Mouse (Mus musculus) gastrocnemius, adult 2 months (tissue): ENCODE data around the gene Fance. TPM values are rescaled to one million over a fixed set of nuclear protein-coding genes. Genes with fewer than 3 reads are reported as not detected.

Experiments
- DNase-seq: peaks from one replicate; pipeline ENCODE4 v3.0.0; 2022
- H3K27ac ChIP-seq: fragments of 200-600 bp; 2 replicates; pipeline ENCODE4 v1.8.1; 2022; ENCODE audit warnings: mild to moderate bottlenecking
- H3K4me3 ChIP-seq: fragments of 200-600 bp; 2 replicates; pipeline ENCODE4 v1.8.1; 2022; ENCODE audit warnings: mild to moderate bottlenecking, moderate library complexity
- CTCF ChIP-seq: fragments of 200-600 bp; IDR thresholded peaks from 2 replicates; pipeline ENCODE4 v1.8.1; 2022; ENCODE audit warnings: antibody characterized with exemption, mild to moderate bottlenecking, moderate library complexity
- intact Hi-C: fragments of 180-260 bp; cut with DNase I; formaldehyde crosslinking; loops from one replicate; pipeline ENCODE4 v1.15.1; 2025
- long read RNA-seq, 2 experiments: library from polyadenylated mRNA; stranded (forward); transcript quantifications; one replicate each; pipeline ENCODE4 v2.0.0; 2021
- total RNA-seq, 2 experiments: library from RNA; stranded (reverse); gene quantifications; 2 replicates each; pipeline ENCODE4 v1.2.3; 2021

Fance gene
- total RNA-seq, result 10 to 100 TPM in 1 of 2 experiments, 1 to 10 TPM in 1; 9.4 to 11.2 TPM
- long read RNA-seq, experiment 1, transcript Fance-203 (10 exons, 2,025 nt), result major isoform, 5 of 20 reads
- long read RNA-seq, experiment 1, partial matches to known transcripts, result 0 of 20 reads
- long read RNA-seq, experiment 1, other reads (novel, unspliced or antisense), result 11 of 20 reads
- long read RNA-seq, experiment 2, partial matches to known transcripts, result 1 of 15 reads
- long read RNA-seq, experiment 2, other reads (novel, unspliced or antisense), result 8 of 15 reads

DNA sequence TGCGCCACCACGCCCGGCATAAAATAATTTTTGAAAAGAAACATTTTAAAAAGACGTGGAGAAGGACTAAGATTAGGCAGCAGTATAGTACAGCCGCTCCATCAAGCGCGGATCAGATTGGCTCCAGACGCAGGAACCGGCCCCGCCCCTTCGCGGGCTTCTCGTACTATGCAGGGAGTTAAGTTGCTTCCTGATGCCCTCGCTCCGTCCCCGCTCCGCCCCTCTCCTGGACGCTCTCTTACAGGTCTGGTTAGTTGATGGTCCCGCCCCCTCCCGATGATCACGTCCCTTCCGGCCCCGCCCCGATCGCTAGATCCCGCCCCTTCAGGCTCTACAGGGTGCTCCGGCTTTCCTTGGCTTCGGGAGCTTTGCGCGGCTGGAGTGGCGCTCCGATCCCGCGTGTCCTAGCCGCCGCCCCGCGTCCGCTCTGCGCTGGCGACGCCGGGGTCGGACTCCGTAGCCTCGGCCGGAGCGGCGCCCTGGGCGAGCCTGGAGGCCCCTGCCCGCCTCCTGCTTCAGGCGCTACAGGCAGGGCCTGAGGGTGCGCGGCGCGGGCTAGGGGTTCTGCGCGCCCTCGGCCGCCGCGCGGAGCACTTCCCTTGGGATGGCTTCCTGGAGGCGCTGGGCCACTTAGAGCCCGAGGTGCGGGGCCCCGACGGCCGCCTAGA is at the start of gene Fance:
Fance (plus strand) TSS at position 308 of the 668 bp plus-strand sequence.
- intact Hi-C loops, result no loop called here
- peak; percentile 98 for DNase-seq
- Histone ChIP-seq H3K4me3 (peak within 1 kb of the TSS; percentile 95), H3K27ac (peak within 1 kb of the TSS; percentile 96)
- TF ChIP-seq CTCF, result no peak

DNA sequence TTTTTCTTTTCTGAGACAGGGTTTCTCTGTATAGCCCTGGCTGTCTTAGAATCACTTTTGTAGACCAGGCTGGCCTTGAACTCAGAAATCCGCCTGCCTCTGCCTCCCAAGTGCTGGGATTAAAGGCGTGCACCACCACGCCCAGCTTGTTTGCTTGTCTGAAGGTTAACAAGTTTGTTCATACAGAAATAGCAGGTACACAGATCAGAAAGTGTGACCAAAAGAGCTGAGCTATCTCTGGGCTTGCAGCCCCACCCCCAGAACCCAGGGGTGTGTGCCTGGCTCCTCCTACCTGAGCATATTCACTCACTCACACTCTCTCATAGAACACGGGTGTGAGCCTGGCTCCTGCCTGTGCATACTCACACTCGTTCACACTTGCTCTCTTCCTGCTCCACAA is 46.1 kb upstream of the Fance start:
- Histone ChIP-seq H3K27ac (no peak overlapping the region), H3K4me3 (no peak overlapping the region)
- intact Hi-C loops, result no loop called here
- no peak for DNase-seq
- TF ChIP-seq CTCF, result no peak

DNA sequence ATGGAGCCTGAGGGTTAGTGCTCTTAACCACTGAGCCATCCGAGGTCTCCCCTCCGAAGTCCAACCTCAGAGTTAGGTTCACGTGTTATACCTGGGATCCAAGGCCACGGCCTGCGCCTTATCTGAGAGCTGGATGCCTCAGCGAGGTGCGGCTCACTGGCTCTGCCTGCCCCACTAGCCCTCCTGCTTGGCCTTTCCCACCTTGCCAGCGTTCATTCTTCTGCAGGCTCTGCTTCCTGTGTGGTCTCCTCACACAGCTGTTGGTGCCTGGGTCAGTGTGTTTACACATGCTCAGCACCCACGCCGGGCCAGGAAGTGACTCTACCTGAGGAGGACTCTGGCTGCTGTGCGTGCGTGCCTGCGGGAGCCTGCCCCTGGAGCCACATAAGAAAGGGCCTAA is 43.2 kb upstream of the Fance start:
- no peak for DNase-seq
- intact Hi-C loops, result no loop called here
- no peak overlapping the region for H3K27ac ChIP-seq
- no peak overlapping the region for H3K4me3 ChIP-seq
- no peak for TF ChIP-seq CTCF

DNA sequence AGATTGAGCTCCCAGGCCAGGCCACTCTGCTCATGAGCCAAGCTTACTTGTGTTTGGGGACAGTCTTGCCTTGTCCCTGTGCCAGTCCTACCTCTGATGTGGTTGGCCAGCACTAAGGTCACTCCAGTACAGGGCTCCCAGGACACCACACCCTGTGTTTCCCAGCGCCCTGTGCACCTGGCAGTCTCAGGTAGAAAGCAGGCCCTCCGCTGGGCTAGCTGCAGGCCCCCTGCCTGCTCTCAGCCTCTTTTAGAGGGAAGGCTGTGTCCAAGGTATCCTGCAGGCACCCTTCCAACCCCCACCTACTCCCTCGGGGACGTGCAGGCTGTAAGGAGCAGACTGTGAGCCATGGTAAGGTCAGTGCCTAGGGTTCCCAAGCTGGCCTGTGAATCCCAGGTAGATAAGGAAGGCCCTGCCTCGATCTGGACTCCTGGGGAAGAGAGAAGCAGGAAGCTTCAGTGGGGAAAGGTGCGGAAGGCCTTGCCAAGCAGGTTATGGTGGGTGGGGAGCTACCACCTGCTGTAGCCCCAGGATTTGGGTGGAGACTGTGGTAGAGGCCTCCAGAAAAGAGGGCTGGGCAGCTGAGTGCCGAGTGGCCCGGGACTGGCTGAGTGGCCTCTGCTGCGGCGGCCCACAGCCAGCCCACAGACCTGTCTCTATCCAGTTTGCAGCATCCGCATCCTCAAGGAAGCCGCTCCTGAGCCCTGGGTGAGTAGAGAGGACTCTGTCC is 41.6 kb upstream of the Fance start:
- TF ChIP-seq CTCF, result no peak
- peak; percentile 53 for DNase-seq
- Histone ChIP-seq H3K4me3 (no peak overlapping the region), H3K27ac (peak overlapping the region; percentile 56)
- intact Hi-C loops, result loop anchor here (2.0 kb wide), 1 partner anchor 25 kb away; no protein-coding TSS in a partner anchor

DNA sequence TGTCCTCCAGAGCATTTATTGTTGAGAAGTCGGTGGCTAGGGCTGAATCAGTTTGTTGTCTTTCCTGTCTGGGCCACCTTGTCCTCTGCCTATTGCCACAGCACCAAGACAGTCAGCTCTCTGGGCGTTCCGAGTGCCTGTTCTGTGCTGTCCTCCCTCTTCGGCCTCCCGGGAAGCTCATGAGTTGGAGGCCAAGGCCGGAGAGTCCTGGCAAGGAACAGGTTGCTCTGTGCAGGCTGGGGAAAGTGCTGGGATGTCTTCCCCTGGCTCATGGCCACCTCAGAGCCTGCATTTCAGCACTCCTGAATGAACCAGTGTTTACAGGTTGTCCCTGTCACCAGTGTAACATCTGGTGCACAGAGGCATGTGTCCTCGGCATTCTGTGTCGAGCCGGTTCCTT is 41.0 kb upstream of the Fance start:
- peak; percentile 56 for DNase-seq
- Histone ChIP-seq H3K27ac (peak overlapping the region; percentile 56), H3K4me3 (no peak overlapping the region)
- intact Hi-C loops, result loop anchor here (2.0 kb wide), 1 partner anchor 25 kb away; no protein-coding TSS in a partner anchor
- TF ChIP-seq CTCF, result no peak

DNA sequence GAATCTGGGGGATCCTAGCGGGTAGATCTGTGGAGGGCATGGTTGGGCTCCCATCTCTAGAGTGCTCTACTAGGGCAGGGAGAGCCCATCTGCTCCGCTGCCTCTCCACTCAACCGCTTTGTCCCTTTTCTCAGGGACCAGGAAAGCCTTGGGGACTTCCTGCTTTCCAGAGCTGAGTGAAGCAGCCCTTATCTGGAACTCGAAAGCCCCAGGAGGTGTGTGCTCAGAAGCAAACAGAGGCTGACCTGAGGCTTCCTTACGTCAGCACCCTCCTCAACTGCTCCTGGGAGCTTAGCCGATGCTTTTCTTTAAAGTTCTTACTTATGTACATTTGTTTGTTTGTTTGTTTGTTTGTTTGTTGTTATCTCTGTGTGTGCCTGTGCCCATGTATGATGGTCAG is 40.5 kb upstream of the Fance start:
- intact Hi-C loops, result loop anchor here (2.0 kb wide), 1 partner anchor 26 kb away; no protein-coding TSS in a partner anchor
- no peak for DNase-seq
- peak overlapping the region; percentile 56; the same call in 1 of the 2 replicates for H3K27ac ChIP-seq
- H3K4me3 ChIP-seq, result no peak overlapping the region
- TF ChIP-seq CTCF, result no peak

DNA sequence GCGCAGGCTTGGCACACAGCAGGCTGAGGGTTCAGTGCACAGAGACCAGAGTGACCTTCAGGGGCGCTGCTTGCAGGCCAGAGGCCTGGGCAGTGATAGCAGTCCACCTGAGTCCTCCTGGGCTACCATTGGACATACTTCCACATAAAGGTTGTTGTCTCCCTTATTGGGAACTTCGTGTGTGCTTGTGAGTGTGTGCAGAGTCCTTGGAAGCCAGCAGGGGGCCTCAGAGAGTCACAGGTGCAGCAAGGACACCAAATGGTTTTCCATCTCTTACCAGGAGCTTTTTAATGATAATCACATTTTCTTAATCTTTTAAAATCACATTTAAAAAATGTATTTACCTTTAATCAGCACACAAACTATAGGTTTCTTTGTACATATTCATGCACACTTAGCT is 38.6 kb upstream of the Fance start:
- TF ChIP-seq CTCF, result peak; percentile 69
- peak; percentile 43 for DNase-seq
- Histone ChIP-seq H3K4me3 (no peak overlapping the region), H3K27ac (no peak overlapping the region)
- intact Hi-C loops, result loop anchor here (5.0 kb wide), 1 partner anchor 37 kb away; no protein-coding TSS in a partner anchor

DNA sequence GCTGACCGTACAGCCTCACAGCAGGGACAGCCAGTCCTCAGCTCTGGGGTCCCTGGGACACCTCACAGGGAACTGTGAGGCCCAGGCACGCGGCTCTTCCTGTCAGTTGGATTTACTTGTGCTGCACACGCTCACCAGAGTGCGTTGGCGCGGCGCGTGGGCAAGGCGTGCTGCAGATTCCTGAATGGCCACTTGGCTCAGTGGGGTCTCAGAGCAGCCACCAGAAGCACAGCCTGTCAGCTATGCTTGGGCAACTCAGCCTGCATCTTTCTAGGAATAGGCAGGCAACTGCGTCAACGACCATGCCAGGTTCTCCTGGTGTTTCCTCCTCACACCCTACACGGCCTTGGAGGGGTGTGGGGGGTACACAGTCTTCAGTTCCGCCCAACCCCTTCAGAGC is 36.1 kb upstream of the Fance start:
- Histone ChIP-seq H3K27ac (peak overlapping the region; percentile 8; the same call in 1 of the 2 replicates), H3K4me3 (no peak overlapping the region)
- no peak for DNase-seq
- intact Hi-C loops, result loop anchor here (5.0 kb wide), 1 partner anchor 40 kb away; no protein-coding TSS in a partner anchor
- TF ChIP-seq CTCF, result no peak

DNA sequence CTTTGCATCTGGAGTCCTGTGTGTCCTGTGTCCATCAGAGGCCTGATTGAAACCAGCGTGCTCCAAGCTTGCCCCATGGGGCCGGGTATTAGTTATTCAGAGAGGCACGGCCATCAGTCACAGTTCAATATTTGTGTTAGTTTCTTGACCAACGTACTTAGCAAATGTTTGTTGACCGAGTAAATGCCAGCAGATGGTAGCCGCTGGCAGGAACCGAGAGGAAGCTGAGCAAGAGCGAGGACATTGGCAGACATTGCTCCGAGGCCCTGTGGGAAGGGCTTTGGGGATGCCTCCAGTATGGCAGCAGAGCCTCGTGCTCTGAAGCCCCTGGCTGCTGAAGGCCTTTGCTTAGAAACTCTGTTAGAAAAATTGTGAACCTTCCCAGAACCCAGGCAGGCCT is 35.6 kb upstream of the Fance start:
- Histone ChIP-seq H3K4me3 (no peak overlapping the region), H3K27ac (no peak overlapping the region; the same call in 1 of the 2 replicates)
- DNase-seq, result no peak
- intact Hi-C loops, result loop anchor here (5.0 kb wide), 1 partner anchor 40 kb away; no protein-coding TSS in a partner anchor
- no peak for TF ChIP-seq CTCF

DNA sequence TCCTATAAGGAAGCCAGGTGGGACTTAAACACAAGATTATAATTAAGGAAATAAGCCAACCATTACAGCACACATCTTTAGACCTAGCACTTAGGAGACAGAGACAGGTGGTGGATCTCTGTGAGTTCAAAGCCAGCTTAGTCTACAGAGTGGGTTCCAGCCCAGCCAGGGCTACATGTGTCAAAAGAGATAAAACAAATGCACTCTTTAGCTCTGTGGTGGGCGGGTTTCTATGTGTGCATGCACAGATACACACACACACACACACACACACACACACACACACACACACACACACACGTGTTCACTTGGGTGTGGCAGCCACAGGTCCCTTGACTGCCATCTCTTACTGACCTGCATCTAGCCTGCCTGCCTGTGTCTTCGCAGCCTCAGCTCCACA is 35.2 kb upstream of the Fance start:
- H3K4me3 ChIP-seq, result no peak overlapping the region
- no peak for TF ChIP-seq CTCF
- intact Hi-C loops, result loop anchor here (5.0 kb wide), 1 partner anchor 41 kb away; no protein-coding TSS in a partner anchor
- no peak overlapping the region for H3K27ac ChIP-seq
- DNase-seq, result no peak

DNA sequence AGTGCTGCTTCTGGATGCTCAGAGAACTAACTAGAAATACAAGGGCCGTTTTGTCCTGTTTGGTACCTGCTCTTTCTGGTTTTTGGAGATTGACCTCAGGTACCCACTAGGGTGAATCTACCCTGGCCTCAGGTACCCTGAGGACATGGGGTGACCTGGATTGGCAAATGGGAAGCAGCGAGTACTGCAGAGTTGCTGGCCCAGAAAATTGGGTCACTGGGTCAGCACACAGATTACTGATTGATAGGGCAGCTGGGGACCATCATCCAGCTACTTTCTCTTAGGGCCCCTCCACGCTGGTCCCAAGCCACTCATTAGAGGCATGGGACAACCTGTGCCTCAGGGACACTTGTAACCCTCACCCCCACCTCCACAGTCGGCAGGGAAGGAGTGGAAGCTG is 34.1 kb upstream of the Fance start:
- TF ChIP-seq CTCF, result no peak
- no peak for DNase-seq
- intact Hi-C loops, result loop anchor here (5.0 kb wide), 1 partner anchor 42 kb away; no protein-coding TSS in a partner anchor
- Histone ChIP-seq H3K27ac (peak overlapping the region; percentile 88), H3K4me3 (no peak overlapping the region)

DNA sequence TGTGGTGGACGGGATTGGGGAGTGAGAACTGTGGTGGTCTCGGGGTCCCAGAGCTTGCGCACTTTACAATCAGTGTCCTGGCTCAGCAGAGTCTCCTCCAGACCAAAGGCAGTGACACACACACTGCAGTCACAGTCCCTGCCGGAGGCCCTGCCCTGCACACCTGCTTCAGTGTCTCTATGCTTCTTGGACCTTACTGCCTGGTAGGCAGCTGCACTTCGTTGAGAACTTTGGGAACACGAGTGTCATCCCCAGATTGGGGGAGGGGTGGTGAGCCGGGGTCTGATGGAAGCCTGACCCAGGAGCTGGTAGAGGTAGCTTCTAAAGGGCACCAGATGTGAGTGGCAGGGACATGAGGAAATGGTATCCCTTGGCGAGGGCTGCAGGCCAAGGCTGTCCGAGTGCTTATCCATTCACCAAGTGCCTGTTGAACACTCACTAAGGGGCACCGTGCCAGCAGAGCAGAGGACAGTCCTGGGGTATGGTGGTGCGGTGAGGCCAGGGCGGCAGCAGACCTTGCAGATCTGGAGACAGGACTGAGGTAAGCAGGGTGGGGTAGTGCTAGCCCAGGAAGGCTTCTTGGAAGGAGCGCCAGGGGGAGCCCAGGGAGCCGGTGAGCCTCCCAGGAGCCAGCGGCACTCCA is 33.4 kb upstream of the Fance start:
- DNase-seq, result peak; percentile 92
- H3K4me3 ChIP-seq, result peak overlapping the region; percentile 21; the same call in 1 of the 2 replicates
- TF ChIP-seq CTCF, result no peak
- intact Hi-C loops, result loop anchor here (5.0 kb wide), 1 partner anchor 43 kb away; no protein-coding TSS in a partner anchor
- peak overlapping the region; percentile 88 for H3K27ac ChIP-seq
